Mouse (Mus musculus) kidney, embryonic 14.5 days (tissue): ENCODE data around the gene Ncoa1. TPM values are rescaled to one million over a fixed set of nuclear protein-coding genes. Genes with fewer than 3 reads are reported as not detected.

Experiments used
- ATAC-seq: fragments of 200-750 bp; cut with Nextera tagmentation; 2 replicates; pipeline ENCODE4 v1.8.0; 2017; ENCODE audit warnings: moderate number of reproducible peaks, mild to moderate bottlenecking, moderate TSS enrichment, moderate library complexity; ENCODE audit not compliant: low FRiP score, low TSS enrichment
- H3K27ac ChIP-seq: fragments of 300-500 bp; sonication (generic); 2 replicates; pipeline ENCODE4 v1.5.1; 2014; ENCODE audit warnings: low read depth, mild to moderate bottlenecking, low read length, moderate library complexity, mixed read lengths
- H3K27me3 ChIP-seq: fragments of 300-500 bp; sonication (generic); 2 replicates; pipeline ENCODE4 v1.6.1; 2014; ENCODE audit warnings: mild to moderate bottlenecking, low read length; ENCODE audit not compliant: control insufficient read depth, insufficient read depth
- H3K36me3 ChIP-seq: fragments of 300-500 bp; sonication (generic); 2 replicates; pipeline ENCODE4 v1.6.1; 2014; ENCODE audit warnings: low read length, mixed read lengths; ENCODE audit not compliant: control insufficient read depth, insufficient read depth
- H3K4me1 ChIP-seq: fragments of 300-500 bp; sonication (generic); 2 replicates; pipeline ENCODE4 v1.6.1; 2014; ENCODE audit warnings: low read length, mixed read lengths; ENCODE audit not compliant: control insufficient read depth, insufficient read depth
- H3K4me2 ChIP-seq: fragments of 300-500 bp; sonication (generic); replicated peaks from 2 replicates; pipeline ENCODE4 v1.6.1; 2014; ENCODE audit warnings: low read depth, mild to moderate bottlenecking, low read length
- H3K4me3 ChIP-seq: fragments of 300-500 bp; sonication (generic); 2 replicates; pipeline ENCODE4 v1.5.1; 2014; ENCODE audit warnings: mild to moderate bottlenecking, low read length
- H3K9ac ChIP-seq: fragments of 300-500 bp; sonication (generic); 2 replicates; pipeline ENCODE4 v1.6.1; 2014; ENCODE audit warnings: low read depth, mild to moderate bottlenecking, low read length, moderate library complexity
- H3K9me3 ChIP-seq: fragments of 300-500 bp; sonication (generic); 2 replicates; pipeline ENCODE4 v1.6.1; 2016; ENCODE audit warnings: low read length; ENCODE audit not compliant: control insufficient read depth
- WGBS: fragments of 180-500 bp; shearing (Covaris S2); extraction: QIAGEN DNeasy Blood & Tissue Kit; methylation state at CpG from one replicate; pipeline ENCODE4 v1.1.7; 2014; 5-methylcytosine and 5-hydroxymethylcytosine counted together
- polyA plus RNA-seq: library from polyadenylated mRNA; unstranded; fragments of >200 nt; fragmentation: Nextera tagmentation; extraction: Ambion mirVana; gene quantifications from 2 replicates; pipeline ENCODE4 v1.2.1, GENCODE M21; 2014

Gene Ncoa1
- 8.9 and 10.6 TPM in 2 replicates for polyA plus RNA-seq

DNA sequence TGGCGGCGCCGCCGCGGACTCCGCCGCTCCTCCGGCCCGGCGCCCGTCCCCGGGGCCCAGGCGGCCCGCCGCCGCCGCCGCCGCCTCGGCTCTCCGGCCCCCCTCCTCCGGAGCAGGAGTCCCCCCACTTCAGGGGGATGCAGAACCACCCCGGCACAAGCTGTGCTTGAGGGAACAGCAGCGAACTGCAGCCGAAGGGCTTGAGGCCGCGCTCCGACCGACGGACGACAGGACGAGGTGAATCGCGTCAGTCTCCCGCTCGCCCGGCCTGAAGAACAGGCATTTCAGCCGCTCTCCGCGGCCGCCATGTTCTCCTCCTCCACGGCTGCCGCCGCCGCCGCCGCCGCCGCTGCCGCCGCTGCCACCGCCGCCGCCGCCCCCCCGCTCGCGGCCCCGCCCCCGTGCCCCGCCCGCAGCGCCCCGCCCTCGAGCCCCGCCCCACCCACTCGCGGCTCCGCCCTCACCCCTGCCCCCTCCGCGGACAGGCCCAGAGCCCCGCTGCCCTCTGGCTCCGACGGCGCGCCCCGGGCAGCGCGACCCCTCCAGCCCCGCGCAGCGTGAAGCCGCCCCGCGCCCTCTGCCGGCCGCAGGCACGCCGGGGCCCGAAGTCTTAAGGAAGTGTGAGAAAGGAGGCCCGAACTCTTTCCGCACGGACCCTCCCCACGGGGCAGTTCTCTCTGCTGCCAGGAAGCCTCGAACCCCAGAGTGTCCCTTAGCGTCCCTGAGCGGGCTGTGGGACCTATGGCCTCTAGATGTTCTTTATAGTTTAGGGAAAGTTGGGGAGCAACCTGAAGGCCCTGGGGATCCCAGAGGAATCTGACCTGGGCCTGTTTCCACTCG, at the start of gene Ncoa1:
TSS of gene Ncoa1 (minus strand) at position 351 of the 840 bp plus-strand sequence.
- Histone ChIP-seq H3K4me2 (peak within 1 kb of the TSS; percentile 94), H3K27me3 (no peaks in the 10 kb centered on the region; the same call in 1 of the 2 replicates), H3K27ac (peak within 1 kb of the TSS; percentile 77), H3K9me3 (no peaks in the 10 kb centered on the region), H3K9ac (peak within 1 kb of the TSS; percentile 86), H3K4me1 (peaks cover 11% of the 10 kb centered on the region; the same call in 1 of the 2 replicates), H3K4me3 (peak within 1 kb of the TSS; percentile 80), H3K36me3 (no peaks in the 10 kb centered on the region)
- peak; percentile 92 for ATAC-seq
- WGBS = 1% methylated on average over 68 of the region's 98 CpGs

DNA sequence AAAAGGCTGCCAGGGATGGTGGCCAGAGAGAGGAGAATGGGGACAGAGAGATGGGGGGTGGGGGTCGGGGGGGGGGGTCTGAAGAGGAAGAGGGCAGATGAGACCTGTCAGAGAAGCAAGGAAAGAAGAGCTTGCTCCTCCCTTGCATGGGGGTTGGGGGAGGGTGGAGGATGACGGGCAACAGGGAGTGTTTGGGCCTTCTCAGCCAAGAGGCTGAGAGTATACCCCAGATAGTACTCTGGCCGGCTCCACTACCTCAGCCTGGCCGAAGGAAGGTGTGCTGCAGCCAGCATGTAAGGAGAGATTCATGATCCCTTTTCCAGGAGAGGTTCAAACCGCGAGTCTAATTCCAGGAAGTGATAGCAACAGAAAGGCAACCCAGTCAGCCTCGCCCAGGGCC, 47.6 kb upstream of the Ncoa1 start:
- no peak overlapping the region for H3K4me3 ChIP-seq
- 33% methylated on average over 7 of the region's 7 CpGs for WGBS
- no peak overlapping the region for H3K9ac ChIP-seq
- H3K27ac ChIP-seq = no peak overlapping the region
- no peaks in the 10 kb centered on the region for H3K36me3 ChIP-seq
- no peaks in the 10 kb centered on the region for H3K9me3 ChIP-seq
- H3K4me2 ChIP-seq = no peak overlapping the region
- H3K4me1 ChIP-seq = peaks cover 11% of the 10 kb centered on the region; the same call in 1 of the 2 replicates
- ATAC-seq = peak; percentile 33; the same call in 1 of the 2 replicates
- no peaks in the 10 kb centered on the region for H3K27me3 ChIP-seq

DNA sequence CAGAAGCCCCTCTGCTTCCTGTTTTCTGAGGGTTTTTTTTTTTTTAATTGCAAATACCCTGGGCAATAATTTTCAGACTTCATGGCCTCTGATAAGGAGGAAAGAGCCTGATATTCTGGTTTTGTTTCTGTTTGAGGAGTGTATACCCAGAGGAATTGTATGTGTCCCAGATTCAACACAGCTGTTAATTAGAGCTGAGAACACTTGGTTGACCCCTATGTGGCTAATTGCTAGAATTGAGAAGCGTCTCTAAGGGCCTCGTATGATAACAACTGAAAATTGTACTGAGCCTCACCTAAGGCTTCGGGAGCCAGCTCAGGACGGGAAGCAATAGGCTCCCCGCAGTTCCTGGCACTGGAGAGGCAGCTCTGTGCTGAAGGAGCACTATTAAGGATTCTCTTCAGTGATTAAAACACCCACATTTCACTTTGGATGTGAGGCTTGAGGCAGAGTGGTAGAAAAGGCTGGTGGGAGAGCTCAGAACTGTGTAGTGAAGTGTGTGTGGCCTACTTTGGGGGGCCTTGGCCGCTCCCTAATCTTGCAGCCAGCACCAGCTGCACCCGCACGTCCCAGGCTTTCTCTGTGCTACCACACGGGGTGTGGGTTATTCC, 46.8 kb upstream of the Ncoa1 start:
- peak overlapping the region; percentile 49; the same call in 1 of the 2 replicates for H3K27ac ChIP-seq
- peak; percentile 15; the same call in 1 of the 2 replicates for ATAC-seq

DNA sequence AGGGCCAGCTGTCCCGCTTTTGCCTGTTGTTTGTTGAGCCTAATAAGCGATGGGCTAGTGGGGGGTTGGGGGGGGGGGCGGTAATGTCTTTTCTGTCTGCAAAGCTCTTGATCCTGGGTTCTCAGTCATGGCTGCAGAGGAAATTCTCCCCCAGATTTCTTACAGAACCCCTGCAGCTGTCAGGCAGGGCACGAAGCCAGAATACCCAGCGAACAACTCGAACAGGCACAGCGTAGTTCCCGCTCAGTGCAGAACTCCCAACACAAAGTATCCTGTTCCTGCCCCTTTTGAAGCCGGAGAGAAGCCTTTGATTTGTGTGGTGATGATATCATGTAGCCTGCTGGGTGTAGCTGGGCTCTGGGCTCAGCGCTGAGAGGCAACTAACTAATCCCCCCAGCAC, 46.2 kb upstream of the Ncoa1 start:
- Histone ChIP-seq H3K27me3 (no peaks in the 10 kb centered on the region), H3K4me2 (peak overlapping the region; percentile 32), H3K4me3 (0 out of 2 replicates have a peak overlapping the region, but pooled peaks have one; percentile 11), H3K36me3 (no peaks in the 10 kb centered on the region), H3K4me1 (peaks cover 14% of the 10 kb centered on the region; the same call in 1 of the 2 replicates), H3K9ac (peak overlapping the region; percentile 12; the same call in 1 of the 2 replicates), H3K27ac (peak overlapping the region; percentile 56; the same call in 1 of the 2 replicates), H3K9me3 (no peaks in the 10 kb centered on the region)
- peak; percentile 87 for ATAC-seq
- WGBS = 4% methylated on average over 10 of the region's 10 CpGs

More for the DNA sequence above, 46.8 kb upstream of the Ncoa1 start:
- Histone ChIP-seq H3K27me3 (no peaks in the 10 kb centered on the region), H3K4me2 (no peak overlapping the region), H3K9me3 (no peaks in the 10 kb centered on the region), H3K4me3 (no peak overlapping the region), H3K36me3 (no peaks in the 10 kb centered on the region), H3K4me1 (peaks cover 11% of the 10 kb centered on the region; the same call in 1 of the 2 replicates), H3K9ac (no peak overlapping the region)
- 40% methylated on average over 9 of the region's 9 CpGs for WGBS

DNA sequence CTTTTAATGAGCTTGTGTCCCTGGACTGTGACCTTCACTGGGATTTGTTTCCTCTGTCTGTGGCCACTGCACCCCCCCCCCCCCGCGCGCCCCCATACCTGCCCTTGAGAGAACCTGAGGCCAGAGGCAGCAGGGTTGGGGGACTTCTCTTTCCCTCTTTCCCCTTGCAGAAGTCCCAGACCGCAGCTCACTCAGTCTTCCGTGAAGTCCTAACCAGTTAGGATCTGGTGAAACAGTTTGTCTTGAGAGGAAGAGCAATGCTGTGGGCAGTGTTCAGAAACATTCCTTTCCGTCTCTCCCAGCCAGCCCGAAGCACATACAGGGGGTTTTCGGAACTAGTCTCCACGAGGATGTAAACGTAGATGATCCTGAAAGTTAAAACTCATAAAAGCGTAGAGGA, 42.0 kb upstream of the Ncoa1 start:
- Histone ChIP-seq H3K36me3 (no peaks in the 10 kb centered on the region), H3K27me3 (no peaks in the 10 kb centered on the region), H3K9me3 (no peaks in the 10 kb centered on the region), H3K4me2 (peak overlapping the region; percentile 15; the same call in 1 of the 2 replicates), H3K9ac (no peak overlapping the region), H3K4me3 (no peak overlapping the region), H3K27ac (no peak overlapping the region), H3K4me1 (peaks cover 14% of the 10 kb centered on the region; the same call in 1 of the 2 replicates)
- WGBS = 40% methylated on average over 9 of the region's 11 CpGs
- no peak for ATAC-seq

DNA sequence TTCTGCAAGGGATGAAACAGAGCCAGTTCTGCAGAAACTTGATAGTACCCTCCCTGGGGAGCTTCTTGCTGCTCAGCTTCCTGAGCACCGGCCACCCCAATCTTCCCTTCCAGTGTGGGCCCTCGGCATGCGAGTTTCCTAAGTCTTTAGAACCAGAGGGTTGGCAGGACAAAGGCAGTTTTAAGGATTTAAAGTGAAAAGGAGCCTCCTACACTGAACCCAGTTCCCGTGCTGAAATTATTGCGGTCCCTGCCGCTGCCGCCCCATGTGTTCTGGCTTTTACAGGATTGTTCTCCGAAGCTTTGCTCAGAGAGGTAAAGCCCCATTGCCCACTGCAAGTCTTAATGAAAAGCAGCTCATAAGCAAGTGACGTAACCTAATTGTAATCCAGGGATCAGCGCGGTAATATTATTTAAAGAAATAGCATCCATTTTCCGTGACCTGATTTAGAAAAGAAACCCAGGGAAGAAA, 32.6 kb upstream of the Ncoa1 start:
- Histone ChIP-seq H3K4me2 (peak overlapping the region; percentile 25; the same call in 1 of the 2 replicates), H3K36me3 (no peaks in the 10 kb centered on the region), H3K9me3 (no peaks in the 10 kb centered on the region), H3K4me1 (no peaks in the 10 kb centered on the region), H3K4me3 (no peak overlapping the region), H3K9ac (no peak overlapping the region; the same call in 1 of the 2 replicates), H3K27ac (peak overlapping the region; percentile 37; the same call in 1 of the 2 replicates), H3K27me3 (no peaks in the 10 kb centered on the region)
- 46% methylated on average over 12 of the region's 12 CpGs for WGBS
- ATAC-seq = no peak

DNA sequence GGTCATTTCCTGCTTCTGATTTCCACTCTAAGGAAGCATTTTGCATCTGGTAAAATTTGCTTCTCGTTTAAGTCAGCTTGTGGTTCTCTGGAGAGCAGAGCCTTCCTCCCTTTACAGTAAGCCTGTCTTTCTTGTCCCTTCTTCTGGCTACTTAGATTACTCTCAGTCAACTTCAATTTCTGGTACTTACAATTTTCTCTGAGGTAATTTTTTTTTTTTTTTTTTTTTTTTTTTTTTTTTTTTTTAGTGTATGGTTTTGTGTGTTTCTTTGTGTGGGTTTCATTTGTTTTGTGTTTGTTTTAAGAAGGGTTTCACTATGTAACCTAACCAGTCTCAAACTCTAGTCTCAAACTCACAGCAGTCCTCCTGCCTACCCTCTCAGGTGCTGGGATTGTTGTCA, 31.2 kb upstream of the Ncoa1 start:
- Histone ChIP-seq H3K4me1 (no peaks in the 10 kb centered on the region), H3K9ac (no peak overlapping the region), H3K9me3 (no peaks in the 10 kb centered on the region), H3K27me3 (no peaks in the 10 kb centered on the region), H3K36me3 (no peaks in the 10 kb centered on the region), H3K27ac (no peak overlapping the region), H3K4me2 (no peak overlapping the region), H3K4me3 (no peak overlapping the region)
- no peak for ATAC-seq
- 65% methylated on average over 1 of the region's 1 CpGs for WGBS

DNA sequence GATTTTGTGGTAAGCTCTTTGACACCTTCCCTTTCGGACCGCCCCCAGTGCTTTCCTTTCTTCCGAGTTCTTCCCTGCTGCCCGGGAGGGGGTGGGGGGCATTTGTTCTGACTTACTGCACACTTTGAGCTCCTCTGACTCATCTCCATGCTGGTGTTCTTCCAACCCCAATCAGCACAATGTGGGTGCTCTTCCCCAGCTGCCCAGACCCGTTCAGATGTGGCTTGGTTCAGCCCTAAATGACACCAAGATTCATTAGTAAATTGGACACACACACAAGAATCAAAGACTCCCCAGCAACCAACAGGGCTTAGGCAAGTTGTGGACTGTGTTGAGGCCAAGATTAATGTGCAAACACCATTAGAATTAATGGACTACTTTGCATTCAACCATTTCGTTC, 30.5 kb upstream of the Ncoa1 start:
- WGBS = 21% methylated on average over 6 of the region's 6 CpGs
- Histone ChIP-seq H3K36me3 (no peaks in the 10 kb centered on the region), H3K9me3 (no peaks in the 10 kb centered on the region), H3K4me3 (no peak overlapping the region), H3K4me2 (no peak overlapping the region), H3K4me1 (no peaks in the 10 kb centered on the region), H3K27ac (no peak overlapping the region), H3K27me3 (no peaks in the 10 kb centered on the region), H3K9ac (no peak overlapping the region)
- no peak for ATAC-seq
